Mouse (Mus musculus): ENCODE measurements at regions not wholly inside any gene's neighbourhood (a gene's known extent, or its start where the extent isn't known, plus 50 kb on each side); places are given as distances from the start of the nearest gene placed in this dataset.

- DNase-seq (ENCODE audit: low spot score in 2 of 2) = no peak
These were observed 57.0 kb upstream of the Gnaq start for GRCm38 (mm10) chr19:16075512-16076086.

- no peak for DNase-seq (ENCODE audit: low spot score in 2 of 2)
These were observed 57.6 kb upstream of the Gnaq start for GRCm38 (mm10) chr19:16075026-16075425.

GRCm38 (mm10) chr19:16067314-16067713 is 65.3 kb upstream of the Gnaq start:
- DNase-seq (ENCODE audit: low spot score in 2 of 2) = no peak

- DNase-seq (ENCODE audit: low spot score in 2 of 2) = no peak
These were observed 67.7 kb upstream of the Gnaq start for GRCm38 (mm10) chr19:16064911-16065310.

- peak; percentile 84 to 89 for DNase-seq (ENCODE audit: low spot score in 2 of 2)
These were observed 68.6 kb upstream of the Gnaq start for GRCm38 (mm10) chr19:16063916-16064580.

- DNase-seq (ENCODE audit: low spot score in 2 of 2) = no peak
These were observed 69.1 kb upstream of the Gnaq start for GRCm38 (mm10) chr19:16063533-16063915.

GRCm38 (mm10) chr19:16061821-16062220 is 70.8 kb upstream of the Gnaq start:
- no peak for DNase-seq (ENCODE audit: low spot score in 2 of 2)

- no peak for DNase-seq (ENCODE audit: low spot score in 2 of 2)
These were observed 73.6 kb upstream of the Gnaq start for GRCm38 (mm10) chr19:16059026-16059425.

GRCm38 (mm10) chr19:16050220-16051055 is 65.6 kb upstream of the Cep78 start:
- DNase-seq (ENCODE audit: low spot score in 2 of 2) = peak; percentile 22 to 23

- DNase-seq (ENCODE audit: low spot score in 2 of 2) = no peak
These were observed 64.9 kb upstream of the Cep78 start for GRCm38 (mm10) chr19:16049646-16050045.

- no peak for DNase-seq (ENCODE audit: low spot score in 2 of 2)
These were observed 62.2 kb upstream of the Cep78 start for GRCm38 (mm10) chr19:16046977-16047376.

GRCm38 (mm10) chr19:16045261-16045660 is 60.5 kb upstream of the Cep78 start:
- DNase-seq (ENCODE audit: low spot score in 2 of 2) = no peak

GRCm38 (mm10) chr19:16044169-16044568 is 59.4 kb upstream of the Cep78 start:
- no peak for DNase-seq (ENCODE audit: low spot score in 2 of 2)

GRCm38 (mm10) chr19:16043007-16043406 is 58.2 kb upstream of the Cep78 start:
- no peak for DNase-seq (ENCODE audit: low spot score in 2 of 2)

GRCm38 (mm10) chr19:16041891-16042290 is 57.1 kb upstream of the Cep78 start:
- DNase-seq (ENCODE audit: low spot score in 2 of 2) = no peak

GRCm38 (mm10) chr19:16037806-16038205 is 53.0 kb upstream of the Cep78 start:
- DNase-seq (ENCODE audit: low spot score in 2 of 2) = no peak
